Mouse (Mus musculus) erythroblast, adult 5-6 weeks (primary cell): ENCODE results near the gene Zfp629. TPM values are rescaled to one million over a fixed set of nuclear protein-coding genes. Genes with fewer than 3 reads are reported as not detected.

Experiments
- ATAC-seq: replicated peaks from 2 replicates; pipeline ENCODE4 v1.8.0; 2016; ENCODE audit warnings: moderate number of reproducible peaks, mild to moderate bottlenecking, moderate TSS enrichment, inconsistent platforms; ENCODE audit not compliant: poor library complexity, low FRiP score, severe bottlenecking
- total RNA-seq, 2 experiments: library from RNA; stranded (forward) in 1 of 2; stranded (reverse) in 1 of 2; fragments of 150-400 nt in 1 of 2; fragments of 200-764, 138-1000 nt in 1 of 2; gene quantifications; 2 replicates each; pipeline versions ENCODE4 v1.2.3 to v1.2.4; 2015 to 2017; ENCODE audit warnings: low replicate concordance in 2 of 2

Zfp629 gene
- total RNA-seq, 2 experiments from 2014 or later = 0.77 to 3.2 TPM

GRCm38 (mm10) chr7:127574115-127574514 is 41.5 kb downstream of the Zfp629 start:
- no peak for ATAC-seq

DNA sequence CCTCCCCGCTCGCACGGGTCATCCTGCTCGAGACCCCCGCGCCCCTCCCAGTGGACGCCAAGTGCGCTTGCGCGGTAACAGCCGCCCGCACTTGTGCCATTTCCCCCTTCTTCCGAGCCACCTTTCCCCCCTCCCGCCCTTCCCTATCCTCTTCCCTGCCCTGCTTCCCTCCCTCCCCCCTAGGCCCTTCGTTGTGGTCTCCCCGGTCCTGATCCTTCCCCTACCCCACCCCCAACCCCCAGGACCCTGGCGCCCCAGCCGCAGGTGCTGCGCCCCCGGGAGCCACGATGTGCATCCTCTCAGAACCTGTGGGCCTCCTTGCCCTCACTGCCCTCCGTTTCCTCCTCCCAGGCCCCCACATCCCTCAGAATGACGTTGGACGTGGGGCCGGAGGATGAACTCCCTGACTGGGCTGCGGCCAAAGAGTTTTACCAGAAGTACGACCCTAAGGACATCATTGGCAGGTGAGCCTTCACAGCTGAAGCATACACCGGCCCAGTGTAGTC is 42.0 kb downstream of the Zfp629 start:
- peak; percentile 17 for ATAC-seq

- peak; percentile 98 for ATAC-seq
Observed at GRCm38 (mm10) chr7:127572895-127573471, 42.6 kb downstream of the Zfp629 start, which contains the start of gene Phkg2. Phkg2 (plus strand) TSS chr7:127573340.

DNA sequence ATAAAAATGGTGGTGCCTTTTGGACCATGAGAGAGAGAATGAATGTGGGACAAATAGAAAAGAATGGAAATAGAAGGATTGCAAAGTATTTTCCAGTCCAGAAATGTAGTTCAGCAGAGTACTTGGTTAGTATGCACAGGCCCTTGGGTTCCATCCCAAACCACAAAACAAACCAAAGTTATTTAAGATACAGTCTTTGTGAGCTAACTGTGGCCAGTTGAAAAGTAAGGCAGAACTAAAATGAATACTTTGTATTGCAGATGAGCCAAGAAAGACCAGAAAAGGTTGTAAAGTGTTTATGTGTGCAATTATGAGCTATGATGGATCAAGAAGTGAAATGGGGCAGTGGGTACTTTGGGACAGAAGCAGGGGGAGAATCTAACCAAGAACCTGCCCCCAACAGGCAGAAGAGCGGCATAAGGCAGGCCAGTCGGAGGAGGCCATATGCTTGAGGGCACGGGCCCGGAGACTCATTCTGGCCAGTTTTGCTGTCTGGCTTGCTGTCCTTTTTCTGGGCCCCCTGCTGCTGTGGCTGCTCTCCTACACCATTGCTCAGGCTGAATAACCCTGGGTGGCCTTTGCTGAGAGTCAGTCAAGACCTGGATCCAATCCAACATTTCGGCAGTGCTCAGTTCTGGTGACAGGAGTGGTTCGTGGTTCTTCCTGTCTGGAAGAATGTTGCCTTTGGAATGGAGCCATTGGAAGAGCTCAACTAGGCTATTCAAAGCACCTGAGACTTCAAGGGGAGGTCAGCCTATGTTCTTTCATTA is 51.0 kb downstream of the Zfp629 start:
- ATAC-seq = no peak

GRCm38 (mm10) chr7:127561340-127561858 is 54.2 kb downstream of the Zfp629 start, which contains the start of gene Tmem265:
Tmem265 (plus strand) TSS chr7:127561390.
- no peak for ATAC-seq

DNA sequence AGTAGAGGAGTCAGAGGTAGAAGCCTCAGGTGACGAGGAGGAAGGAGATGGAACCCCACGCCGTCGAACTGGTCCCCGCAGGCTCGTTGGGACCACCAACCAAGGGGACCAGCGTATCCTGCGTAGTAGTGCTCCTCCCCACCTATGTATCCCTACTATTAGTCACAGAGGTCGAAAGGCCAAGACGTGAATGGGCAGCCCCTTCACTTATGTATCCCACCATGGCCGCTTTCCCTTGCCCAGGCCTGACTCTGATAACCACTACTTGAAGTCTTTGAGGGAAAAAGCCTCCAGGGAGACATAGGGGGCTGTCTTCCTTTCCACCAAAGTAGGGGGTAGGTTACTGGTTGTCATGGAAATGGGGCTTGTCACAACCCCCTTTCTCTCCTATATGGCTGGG is 55.0 kb downstream of the Zfp629 start:
- 0 out of 2 replicates have a peak, but pooled peaks have one; percentile 20 for ATAC-seq

Other genes starting within 250 kb of the Zfp629 start
- 0.42 and 1.2 TPM in 2 replicates for gene Zfp747, start 239.7 kb downstream of the Zfp629 start, total RNA-seq (2015; ENCODE audit: low replicate concordance)
- 1.0 and 1.3 TPM in 2 replicates for gene Zfp747, start 239.7 kb downstream of the Zfp629 start, total RNA-seq (2017; ENCODE audit: low replicate concordance)
- 0.38 TPM in 1 of 2 replicates, not detected in the other for gene 9130019O22Rik, start 228.6 kb downstream of the Zfp629 start, total RNA-seq (2015; ENCODE audit: low replicate concordance)
- gene 9130019O22Rik, start 228.6 kb downstream of the Zfp629 start, total RNA-seq (2017; ENCODE audit: low replicate concordance) = 1.4 and 1.8 TPM in 2 replicates
- gene E430018J23Rik, start 222.2 kb downstream of the Zfp629 start, total RNA-seq (2015; ENCODE audit: low replicate concordance) = not detected in 2 replicates
- gene E430018J23Rik, start 222.2 kb downstream of the Zfp629 start, total RNA-seq (2017; ENCODE audit: low replicate concordance) = 0.28 and 3.4 TPM in 2 replicates
- 0.19 and 3.6 TPM in 2 replicates for gene Zfp764, start 209.0 kb downstream of the Zfp629 start, total RNA-seq (2015; ENCODE audit: low replicate concordance)
- gene Zfp764, start 209.0 kb downstream of the Zfp629 start, total RNA-seq (2017; ENCODE audit: low replicate concordance) = 2.5 TPM in 1 of 2 replicates, not detected in the other
- 8.4 and 26.9 TPM in 2 replicates for gene Zfp688, start 193.7 kb downstream of the Zfp629 start, total RNA-seq (2015; ENCODE audit: low replicate concordance)
- gene Zfp688, start 193.7 kb downstream of the Zfp629 start, total RNA-seq (2017; ENCODE audit: low replicate concordance) = 1.0 and 3.5 TPM in 2 replicates
- not detected in 2 replicates for gene Zfp689, start 166.6 kb downstream of the Zfp629 start, total RNA-seq (2015; ENCODE audit: low replicate concordance)
- 0.26 and 2.4 TPM in 2 replicates for gene Zfp689, start 166.6 kb downstream of the Zfp629 start, total RNA-seq (2017; ENCODE audit: low replicate concordance)
- gene Prr14, start 156.2 kb downstream of the Zfp629 start, total RNA-seq (2015; ENCODE audit: low replicate concordance) = 65.2 and 71.7 TPM in 2 replicates
- gene Prr14, start 156.2 kb downstream of the Zfp629 start, total RNA-seq (2017; ENCODE audit: low replicate concordance) = 25.4 and 41.3 TPM in 2 replicates
- gene Fbrs, start 136.6 kb downstream of the Zfp629 start, total RNA-seq (2015; ENCODE audit: low replicate concordance) = 154 and 157 TPM in 2 replicates
- 61.2 and 79.1 TPM in 2 replicates for gene Fbrs, start 136.6 kb downstream of the Zfp629 start, total RNA-seq (2017; ENCODE audit: low replicate concordance)
- 51.9 and 52.5 TPM in 2 replicates for gene Srcap, start 103.8 kb downstream of the Zfp629 start, total RNA-seq (2015; ENCODE audit: low replicate concordance)
- gene Srcap, start 103.8 kb downstream of the Zfp629 start, total RNA-seq (2017; ENCODE audit: low replicate concordance) = 59.9 and 65.1 TPM in 2 replicates
- gene Gm42715, start 96.2 kb downstream of the Zfp629 start, total RNA-seq (2015; ENCODE audit: low replicate concordance) = 27.9 and 44.5 TPM in 2 replicates
- 17.4 and 34.6 TPM in 2 replicates for gene Gm42715, start 96.2 kb downstream of the Zfp629 start, total RNA-seq (2017; ENCODE audit: low replicate concordance)
- 1.7 TPM in 1 of 2 replicates, not detected in the other for gene Tmem265, start 54.4 kb downstream of the Zfp629 start, total RNA-seq (2015; ENCODE audit: low replicate concordance)
- gene Tmem265, start 54.4 kb downstream of the Zfp629 start, total RNA-seq (2017; ENCODE audit: low replicate concordance) = not detected in 2 replicates
- gene Phkg2, start 42.5 kb downstream of the Zfp629 start, total RNA-seq (2015; ENCODE audit: low replicate concordance) = 35.1 and 44.2 TPM in 2 replicates
- 16.2 and 40.8 TPM in 2 replicates for gene Phkg2, start 42.5 kb downstream of the Zfp629 start, total RNA-seq (2017; ENCODE audit: low replicate concordance)
- 4.0 and 14.0 TPM in 2 replicates for gene Ccdc189, start 27.2 kb downstream of the Zfp629 start, total RNA-seq (2015; ENCODE audit: low replicate concordance)
- gene Ccdc189, start 27.2 kb downstream of the Zfp629 start, total RNA-seq (2017; ENCODE audit: low replicate concordance) = 26.1 and 31.4 TPM in 2 replicates
- 17.1 and 18.1 TPM in 2 replicates for gene Rnf40, start 27.0 kb downstream of the Zfp629 start, total RNA-seq (2015; ENCODE audit: low replicate concordance)
- gene Rnf40, start 27.0 kb downstream of the Zfp629 start, total RNA-seq (2017; ENCODE audit: low replicate concordance) = 41.8 and 86.0 TPM in 2 replicates
- gene Bcl7c, start 93.1 kb upstream of the Zfp629 start, total RNA-seq (2015; ENCODE audit: low replicate concordance) = 28.8 and 41.3 TPM in 2 replicates
- gene Bcl7c, start 93.1 kb upstream of the Zfp629 start, total RNA-seq (2017; ENCODE audit: low replicate concordance) = 3.8 and 4.3 TPM in 2 replicates
- 0.63 TPM in 1 of 2 replicates, not detected in the other for gene Ctf1, start 96.9 kb upstream of the Zfp629 start, total RNA-seq (2015; ENCODE audit: low replicate concordance)
- gene Ctf1, start 96.9 kb upstream of the Zfp629 start, total RNA-seq (2017; ENCODE audit: low replicate concordance) = not detected in 2 replicates
- not detected in 2 replicates for gene Ctf2, start 116.4 kb upstream of the Zfp629 start, total RNA-seq (2015; ENCODE audit: low replicate concordance)
- gene Ctf2, start 116.4 kb upstream of the Zfp629 start, total RNA-seq (2017; ENCODE audit: low replicate concordance) = not detected in 2 replicates
- 2.7 and 6.0 TPM in 2 replicates for gene Fbxl19, start 128.7 kb upstream of the Zfp629 start, total RNA-seq (2015; ENCODE audit: low replicate concordance)
- gene Fbxl19, start 128.7 kb upstream of the Zfp629 start, total RNA-seq (2017; ENCODE audit: low replicate concordance) = 3.1 and 6.2 TPM in 2 replicates
- 2.9 and 9.0 TPM in 2 replicates for gene Orai3, start 154.0 kb upstream of the Zfp629 start, total RNA-seq (2015; ENCODE audit: low replicate concordance)
- gene Orai3, start 154.0 kb upstream of the Zfp629 start, total RNA-seq (2017; ENCODE audit: low replicate concordance) = 5.7 and 9.8 TPM in 2 replicates
- gene Setd1a, start 160.9 kb upstream of the Zfp629 start, total RNA-seq (2015; ENCODE audit: low replicate concordance) = 3.8 and 18.2 TPM in 2 replicates
- gene Setd1a, start 160.9 kb upstream of the Zfp629 start, total RNA-seq (2017; ENCODE audit: low replicate concordance) = 8.9 and 11.3 TPM in 2 replicates
- gene Gm49388, start 169.8 kb upstream of the Zfp629 start, total RNA-seq (2015; ENCODE audit: low replicate concordance) = 7.5 TPM in 1 of 2 replicates, not detected in the other
- gene Gm49388, start 169.8 kb upstream of the Zfp629 start, total RNA-seq (2017; ENCODE audit: low replicate concordance) = 2.0 and 5.3 TPM in 2 replicates
- 2.7 and 9.2 TPM in 2 replicates for gene Hsd3b7, start 184.8 kb upstream of the Zfp629 start, total RNA-seq (2015; ENCODE audit: low replicate concordance)
- 3.8 and 4.3 TPM in 2 replicates for gene Hsd3b7, start 184.8 kb upstream of the Zfp629 start, total RNA-seq (2017; ENCODE audit: low replicate concordance)
- gene Stx4a, start 208.5 kb upstream of the Zfp629 start, total RNA-seq (2015; ENCODE audit: low replicate concordance) = 9.8 and 24.9 TPM in 2 replicates
- gene Stx4a, start 208.5 kb upstream of the Zfp629 start, total RNA-seq (2017; ENCODE audit: low replicate concordance) = 17.0 and 17.9 TPM in 2 replicates
- gene Stx1b, start 208.8 kb upstream of the Zfp629 start, total RNA-seq (2015; ENCODE audit: low replicate concordance) = not detected in 2 replicates
- gene Stx1b, start 208.8 kb upstream of the Zfp629 start, total RNA-seq (2017; ENCODE audit: low replicate concordance) = not detected in 2 replicates